Mouse (Mus musculus) right cerebral cortex, adult 18-20 months (tissue): ENCODE data around the gene Mlh3.
"Not testable (repeated sequence)": the region's sequence is repeated elsewhere in the genome, so short reads cannot be mapped to it uniquely, and the experiment has no call there.

ENCODE experiments used
- DNase-seq: peaks from one replicate; pipeline ENCODE4 v3.0.0; 2022; ENCODE audit warnings: mixed read lengths

The Mlh3 gene

DNA sequence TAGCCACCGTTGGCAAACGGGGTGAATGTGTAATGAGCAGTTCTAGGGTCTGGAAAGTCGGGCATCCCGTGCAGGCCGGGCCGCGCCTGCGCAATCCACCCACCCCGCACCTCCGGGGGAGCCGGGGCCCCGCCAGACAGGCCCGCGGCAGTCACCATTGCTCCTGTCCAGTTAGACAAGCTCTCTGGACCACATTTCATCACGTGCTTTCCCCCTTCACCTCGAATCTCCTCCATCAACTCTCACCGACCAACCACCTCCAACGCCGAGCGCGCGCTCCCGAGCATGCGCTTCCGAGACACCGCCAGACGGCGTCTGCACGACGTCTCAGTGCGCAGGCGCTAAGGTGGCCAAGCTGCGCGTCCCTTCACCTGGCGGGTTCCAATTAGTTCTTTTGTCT lies at the start of gene Mlh3:
TSS of gene Mlh3 (minus strand) at position 281 of the 400 bp plus-strand sequence.
- DNase-seq, result peak; percentile 89

DNA sequence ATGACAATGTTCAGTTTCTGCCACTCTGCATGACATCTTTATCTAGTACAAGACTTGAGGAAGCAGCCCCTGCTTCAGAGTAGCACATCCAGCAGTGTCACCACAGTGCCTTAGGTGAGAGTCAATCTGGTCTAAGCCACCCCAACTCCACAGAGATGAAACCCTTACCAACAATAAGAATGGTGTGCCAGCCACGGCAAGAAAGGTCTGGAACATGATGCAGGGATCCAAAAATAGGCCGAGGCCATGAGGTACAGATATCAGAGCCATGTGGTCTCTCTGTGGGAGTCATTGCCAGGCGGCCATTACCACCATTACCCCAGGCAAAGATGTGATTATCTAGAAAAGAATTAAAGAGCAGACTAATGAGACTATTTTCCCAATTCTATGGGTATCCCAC lies 38.3 kb upstream of the Mlh3 start:
- DNase-seq, result no peak

DNA sequence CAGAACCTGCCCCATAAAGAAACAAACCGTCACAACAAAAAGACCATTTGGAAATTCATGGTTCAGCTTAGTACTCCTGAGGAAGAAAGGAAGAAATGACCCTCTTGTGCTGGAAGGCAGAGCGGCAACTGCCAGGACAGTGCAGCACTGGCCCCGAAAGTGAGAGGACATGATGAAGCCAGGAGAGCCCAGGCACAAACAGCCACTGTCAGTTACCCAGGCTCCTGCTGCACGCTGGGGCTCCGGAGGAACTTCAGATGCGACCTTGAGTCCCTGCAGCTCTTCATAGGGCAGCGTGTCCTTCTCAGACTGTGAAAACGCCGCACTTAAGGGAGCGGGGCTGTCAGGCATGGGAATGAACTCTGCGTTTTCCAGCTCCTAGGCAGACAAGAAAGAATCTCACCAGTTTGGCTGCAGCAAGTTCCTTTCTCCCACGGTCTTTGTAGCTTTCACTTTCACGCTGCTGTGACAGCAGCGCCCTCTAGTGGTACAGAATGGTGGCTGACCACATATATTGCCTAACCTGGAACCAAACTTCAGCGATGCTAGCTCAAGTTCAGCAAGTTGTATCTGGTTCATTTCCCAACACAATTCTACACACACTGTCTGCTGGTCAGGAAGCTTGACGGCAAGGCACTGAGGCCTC lies 35.0 kb upstream of the Mlh3 start:
- DNase-seq, result peak; percentile 88

DNA sequence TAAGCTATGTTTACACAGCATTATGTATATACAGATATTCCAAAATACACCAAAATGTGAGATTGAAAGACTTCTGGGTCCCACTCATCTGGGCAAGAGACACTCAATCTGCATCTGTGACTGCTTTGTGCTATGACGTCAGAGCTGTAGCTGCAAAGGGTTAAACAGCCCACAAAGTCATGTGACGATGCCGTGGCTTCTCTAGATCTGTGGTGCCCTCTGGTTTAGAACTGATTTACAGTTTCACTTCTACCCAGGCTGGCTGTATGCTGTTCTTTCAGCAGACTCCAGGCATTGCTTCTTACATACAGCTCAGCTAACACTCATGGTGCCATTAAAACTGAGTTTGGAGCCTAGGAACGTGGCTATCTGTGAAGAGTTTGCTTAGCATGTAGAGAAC lies 34.3 kb upstream of the Mlh3 start:
- DNase-seq, result no peak

DNA sequence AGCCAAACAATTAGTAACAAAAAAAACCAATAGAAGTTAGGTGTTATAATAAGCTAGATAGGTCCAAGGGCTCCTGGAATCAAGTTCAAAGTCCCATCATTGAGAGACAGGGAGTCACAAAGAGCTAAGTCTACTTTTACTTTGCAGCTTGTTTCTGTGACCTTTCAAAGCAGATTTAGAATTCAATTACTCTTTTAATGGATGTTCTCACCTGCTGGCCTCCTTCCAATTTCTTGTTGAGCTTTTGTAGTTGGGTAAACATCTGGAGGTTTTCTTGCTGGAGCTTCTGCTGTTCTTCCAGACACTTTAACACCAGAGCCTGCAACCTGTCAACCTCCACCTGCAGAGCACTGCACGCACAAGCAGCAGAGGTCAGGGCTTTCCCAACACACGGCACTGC lies 32.9 kb upstream of the Mlh3 start:
- DNase-seq, result no peak

DNA sequence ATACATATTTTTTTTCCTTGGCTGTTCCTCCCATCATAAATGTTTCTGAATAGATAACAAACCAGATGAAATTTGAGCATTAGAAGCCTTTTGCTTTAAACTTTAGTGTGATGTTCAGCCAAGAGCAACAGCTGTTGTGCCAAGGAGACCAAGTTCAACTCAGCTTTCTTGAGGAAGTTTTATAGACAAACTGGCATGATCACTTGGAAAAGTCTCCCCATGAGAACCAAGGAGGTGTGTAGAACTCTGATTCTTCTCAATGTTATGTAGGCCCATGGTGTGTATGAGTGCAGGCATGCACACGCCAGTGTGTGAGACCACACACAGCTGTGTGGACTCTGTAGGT lies 28.4 kb upstream of the Mlh3 start:
- DNase-seq, result no peak

DNA sequence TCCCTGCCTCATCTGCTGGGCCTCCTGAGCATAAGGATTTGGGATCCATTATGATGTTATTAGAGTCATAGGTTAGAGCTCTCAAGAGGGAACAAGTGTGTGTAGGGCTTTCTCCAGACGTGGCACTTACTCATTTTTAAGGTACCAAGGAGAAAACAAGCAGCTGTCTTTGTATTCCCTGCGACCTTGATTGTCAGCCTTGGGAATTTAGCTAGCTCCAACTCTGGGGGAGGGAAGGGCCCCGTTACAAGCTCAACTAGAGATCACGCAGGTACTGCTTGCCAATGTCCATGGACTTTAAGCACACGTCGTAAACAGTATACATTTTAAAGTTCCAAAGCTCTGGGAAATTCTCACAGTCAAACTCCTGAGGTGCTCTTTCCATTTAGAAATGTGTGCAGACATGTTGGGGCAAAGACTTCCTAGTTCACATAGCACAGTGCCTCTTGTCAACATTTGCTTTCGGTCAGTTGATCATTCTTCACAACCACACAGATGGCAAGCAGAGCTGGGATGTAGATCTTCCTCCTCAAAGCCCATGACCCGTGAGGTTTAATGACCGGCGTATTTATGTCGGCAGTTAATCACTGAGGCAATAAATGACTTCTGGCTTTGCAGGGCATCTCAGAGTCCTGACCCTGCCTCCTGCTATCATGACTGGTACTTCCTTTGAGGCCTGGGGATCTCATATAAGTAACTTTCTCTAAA lies 27.9 kb upstream of the Mlh3 start:
- DNase-seq, result no peak

DNA sequence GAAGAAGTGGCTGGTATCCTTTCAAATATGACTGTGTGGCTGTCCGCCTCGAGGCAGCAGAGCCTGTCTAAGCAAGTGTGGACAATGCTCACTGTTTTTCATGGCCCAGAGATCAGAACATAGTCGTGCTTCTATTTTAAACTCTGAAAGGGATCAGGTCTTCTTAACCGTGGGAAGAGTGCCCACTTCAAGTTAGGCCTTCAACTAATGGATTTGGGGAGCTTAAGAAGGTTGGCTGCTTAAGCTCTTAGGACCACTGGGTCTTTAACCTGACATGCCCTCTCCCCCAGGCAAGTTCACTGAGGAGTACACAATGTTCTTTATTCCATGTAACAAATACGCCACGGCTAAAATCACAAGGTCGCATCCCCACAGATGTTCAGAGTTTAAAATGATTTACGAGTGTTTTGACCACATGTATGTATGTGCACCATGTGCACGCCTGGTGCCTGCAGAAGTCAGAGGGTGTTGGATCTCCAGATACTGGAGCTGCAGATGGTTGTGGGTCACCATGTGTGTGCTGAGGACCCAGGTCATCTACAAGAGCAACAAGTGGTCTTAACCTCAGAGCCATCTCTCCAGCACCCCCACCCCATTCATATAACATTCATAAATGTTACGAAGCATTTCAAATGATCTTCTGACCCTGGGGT lies 27.1 kb upstream of the Mlh3 start:
- no peak for DNase-seq

DNA sequence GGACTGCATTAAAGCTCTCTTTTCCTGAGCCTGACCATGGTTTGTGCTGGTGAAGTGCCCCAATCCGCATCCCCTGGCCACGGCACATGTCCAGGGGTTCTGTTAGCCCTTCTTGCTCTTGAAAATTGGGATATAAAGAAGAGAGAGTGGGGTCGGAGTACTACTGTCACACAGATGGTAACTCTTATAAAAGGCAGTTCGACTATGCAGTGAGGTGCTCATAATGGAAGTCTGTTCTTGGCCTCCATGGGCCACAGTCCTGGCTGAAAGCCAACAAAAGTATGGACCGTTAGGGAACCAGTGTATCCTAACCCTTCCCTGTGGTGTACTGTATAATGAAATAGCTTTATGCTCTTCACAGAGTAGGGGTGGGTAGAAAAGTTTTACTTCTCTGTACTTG lies 26.5 kb upstream of the Mlh3 start:
- no peak for DNase-seq

DNA sequence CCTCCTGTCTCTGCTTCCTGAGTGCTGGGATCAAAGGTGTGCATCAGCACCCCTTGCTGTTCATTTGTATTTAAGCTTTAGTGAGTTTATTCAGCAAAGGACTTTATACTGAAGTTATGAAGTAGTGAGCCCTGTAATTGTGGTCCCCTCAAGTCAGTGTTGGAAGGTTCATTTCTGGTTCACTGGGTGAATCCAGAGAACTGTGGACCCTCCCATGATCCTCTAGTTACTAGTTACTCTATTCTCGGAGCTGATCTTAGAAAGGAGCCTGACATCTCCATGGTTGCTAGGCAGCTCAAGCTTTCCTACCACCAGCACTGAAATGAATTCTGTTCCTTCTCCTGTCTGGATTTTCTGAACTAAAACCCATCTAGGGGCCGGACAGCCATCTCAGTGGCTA lies 25.1 kb upstream of the Mlh3 start:
- no peak for DNase-seq

DNA sequence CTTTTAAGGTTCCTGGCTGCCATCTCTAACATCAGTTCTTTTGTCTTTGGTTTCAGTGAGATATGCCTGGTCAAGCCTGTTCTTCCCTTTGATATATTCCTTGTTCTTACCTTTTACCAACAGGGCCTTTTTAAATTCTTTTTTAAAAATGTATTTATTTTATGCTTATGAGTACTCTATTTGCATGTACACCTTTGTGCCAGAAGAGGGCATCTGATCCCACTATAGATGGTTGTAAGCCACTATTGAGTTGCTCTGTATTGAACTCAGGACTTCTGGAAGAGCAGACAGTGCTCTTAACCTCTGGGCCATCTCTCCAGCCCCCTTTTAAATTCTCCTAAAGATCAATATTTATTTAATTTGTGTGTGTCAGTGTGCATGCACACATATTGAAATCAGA lies 22.5 kb upstream of the Mlh3 start:
- no peak for DNase-seq

DNA sequence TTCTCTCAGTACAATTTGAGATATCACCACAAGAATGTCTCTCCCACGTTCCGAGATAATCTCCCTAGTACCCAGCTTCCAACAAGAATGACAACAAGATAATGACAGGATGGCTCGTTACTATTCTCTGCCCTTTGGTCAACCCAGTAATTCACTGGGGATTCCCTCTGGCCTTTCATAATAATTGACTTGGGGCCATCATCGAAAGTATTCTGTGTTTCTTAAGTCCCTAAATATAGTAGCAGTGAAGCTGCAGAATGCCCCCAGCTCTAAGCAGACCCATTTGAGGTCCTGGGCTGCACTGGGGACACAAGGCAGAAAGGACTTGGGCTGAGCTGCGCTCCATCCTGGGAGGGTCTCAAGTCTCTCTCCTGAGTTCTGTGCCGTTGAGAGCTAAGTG lies 21.9 kb upstream of the Mlh3 start:
- no peak for DNase-seq

DNA sequence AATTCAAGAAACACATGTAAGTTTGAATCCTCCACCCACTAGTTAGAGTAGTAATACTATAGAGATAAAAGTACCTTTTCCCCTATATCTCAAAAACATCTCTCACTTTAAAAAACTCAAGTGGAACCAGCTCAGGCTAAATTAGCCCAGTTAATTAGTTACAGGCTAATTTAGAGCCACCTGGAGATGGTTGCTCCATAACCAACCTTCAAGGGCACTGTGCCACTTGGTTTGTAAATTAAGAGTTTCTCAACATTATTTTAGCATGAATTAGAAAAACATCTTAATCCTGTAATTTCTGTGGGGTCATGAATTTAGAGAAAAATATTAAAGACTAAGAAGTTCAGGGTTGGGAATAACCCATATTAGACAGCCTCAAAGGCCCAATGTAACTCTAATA lies 21.1 kb upstream of the Mlh3 start:
- DNase-seq, result no peak

DNA sequence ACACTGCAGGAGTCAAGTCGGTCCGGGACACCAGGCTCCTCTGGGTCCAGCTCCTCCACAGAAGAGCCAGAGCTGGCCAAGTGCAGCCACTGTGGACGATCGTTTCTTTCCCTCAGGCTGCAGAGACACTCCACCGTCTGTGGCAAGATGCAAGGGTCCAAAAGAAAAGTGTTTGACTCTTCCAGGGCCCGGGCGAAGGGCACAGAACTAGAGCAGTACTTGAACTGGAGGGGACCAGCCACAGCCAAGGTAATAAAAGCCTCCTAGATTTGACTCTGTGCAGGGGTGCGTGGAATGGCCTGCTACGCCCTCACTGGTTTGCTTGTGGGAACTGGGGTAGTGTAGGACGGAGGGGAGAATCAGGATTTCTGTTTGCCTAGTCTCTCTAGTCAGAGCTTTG lies 20.2 kb upstream of the Mlh3 start:
- DNase-seq, result no peak

DNA sequence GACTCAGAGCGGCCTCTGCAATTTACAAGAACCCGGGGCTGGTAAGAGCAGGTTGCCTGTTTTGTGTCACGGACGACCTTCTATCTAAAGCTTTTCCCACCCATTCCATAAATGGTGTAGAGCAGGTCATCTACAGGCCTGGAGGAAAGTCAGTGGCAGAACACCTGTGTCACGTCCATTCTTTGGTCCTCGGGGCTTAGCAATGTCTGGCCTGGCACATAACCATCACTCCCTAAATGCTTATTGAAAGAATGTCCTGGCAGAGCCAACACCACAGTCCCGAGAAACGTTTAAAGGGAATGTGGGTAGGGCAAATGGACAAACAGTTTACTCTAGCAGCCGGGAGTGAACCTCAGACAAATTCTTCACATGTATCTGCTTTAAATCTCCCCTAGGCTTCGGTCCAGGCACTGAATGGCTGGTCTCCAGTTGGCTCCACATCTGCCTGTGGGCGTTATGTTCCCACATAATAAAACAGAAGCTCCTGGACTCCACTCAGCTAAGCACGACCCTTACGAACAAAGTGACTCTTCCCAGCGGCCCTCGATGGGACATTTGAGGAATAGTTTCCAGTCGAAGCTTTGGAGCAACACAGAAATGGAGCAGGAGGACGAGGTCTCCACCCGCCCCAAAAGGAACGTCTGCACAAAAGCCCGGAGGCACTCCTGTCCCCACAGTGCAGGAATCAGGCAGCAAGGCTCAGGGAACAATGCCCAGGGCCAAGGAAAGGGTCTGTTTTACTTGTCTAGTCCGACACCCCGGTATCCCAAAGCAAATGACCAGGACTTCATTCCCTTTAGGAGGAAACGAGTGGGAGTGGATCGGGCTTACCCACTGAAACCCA lies 19.0 kb upstream of the Mlh3 start:
- no peak for DNase-seq

DNA sequence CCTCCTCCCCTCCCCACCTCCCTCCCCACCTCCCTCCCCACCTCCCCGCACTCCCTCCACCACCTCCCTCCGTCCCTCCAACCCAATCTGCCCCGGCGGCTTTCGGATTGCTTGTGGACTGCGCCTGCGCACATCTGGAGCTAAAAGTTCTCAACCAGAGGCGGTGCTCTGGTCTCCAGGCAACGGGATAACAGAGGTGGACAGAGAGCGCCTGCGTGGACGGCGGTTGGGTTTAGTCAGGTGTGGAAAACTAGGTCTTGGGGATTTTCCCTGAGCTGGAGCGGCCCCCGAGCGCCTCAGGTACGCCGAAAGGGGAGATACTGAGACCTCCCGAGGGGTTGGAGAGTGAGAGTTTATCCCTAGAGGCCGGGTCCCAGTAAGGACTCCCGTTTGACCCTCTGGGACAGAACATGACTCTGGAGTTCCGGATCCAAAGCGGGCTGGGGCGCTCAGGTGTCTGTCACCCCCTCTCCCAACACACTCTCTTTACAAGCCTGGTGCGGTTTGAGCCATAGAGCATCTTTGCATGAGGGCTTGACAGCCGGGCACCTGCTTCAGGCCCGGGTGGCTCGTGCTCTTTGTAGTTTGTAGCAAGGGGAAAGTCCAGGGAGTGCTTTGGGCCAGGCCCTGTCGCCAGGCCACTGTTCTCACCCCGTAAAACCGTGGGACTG lies 18.2 kb upstream of the Mlh3 start, which contains the start of gene Zc2hc1c:
TSS of gene Zc2hc1c (plus strand) at position 106 of the 671 bp plus-strand sequence.
- DNase-seq, result peak; percentile 89

DNA sequence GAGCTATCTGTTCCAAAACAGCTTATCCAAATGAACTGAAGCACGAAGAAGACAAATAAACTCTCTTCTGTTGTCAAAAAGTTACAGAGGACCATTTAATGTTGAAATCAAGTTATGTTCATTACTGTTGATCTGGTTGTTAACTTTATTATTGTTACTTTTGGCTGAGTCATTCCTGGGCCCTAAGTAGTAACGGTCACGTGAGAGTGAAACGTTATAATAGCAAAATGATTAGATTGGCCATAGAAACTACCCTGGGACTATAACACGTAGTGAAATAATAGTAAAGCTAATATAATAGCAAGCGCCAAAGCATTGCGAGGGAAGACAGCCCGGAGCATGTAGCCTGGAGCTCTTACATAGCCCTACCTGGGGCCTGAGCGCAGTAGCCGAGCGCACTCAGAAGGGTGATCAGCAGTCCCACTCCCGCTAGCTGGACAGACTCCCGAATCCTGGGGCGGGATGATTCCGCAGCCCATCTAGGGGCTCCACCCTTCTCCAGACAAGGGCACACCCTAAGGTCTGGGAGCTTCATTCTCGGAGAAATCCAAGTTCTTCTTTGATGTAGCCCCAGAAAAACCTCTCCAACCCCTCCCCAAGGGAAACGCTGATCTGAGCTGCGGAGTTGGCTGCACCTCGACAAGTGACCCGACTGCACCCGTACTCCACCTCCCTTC lies 17.5 kb upstream of the Mlh3 start, which contains the start of gene Acyp1:
TSS of gene Acyp1 (minus strand) at position 630 of the 677 bp plus-strand sequence.
- DNase-seq, result no peak

DNA sequence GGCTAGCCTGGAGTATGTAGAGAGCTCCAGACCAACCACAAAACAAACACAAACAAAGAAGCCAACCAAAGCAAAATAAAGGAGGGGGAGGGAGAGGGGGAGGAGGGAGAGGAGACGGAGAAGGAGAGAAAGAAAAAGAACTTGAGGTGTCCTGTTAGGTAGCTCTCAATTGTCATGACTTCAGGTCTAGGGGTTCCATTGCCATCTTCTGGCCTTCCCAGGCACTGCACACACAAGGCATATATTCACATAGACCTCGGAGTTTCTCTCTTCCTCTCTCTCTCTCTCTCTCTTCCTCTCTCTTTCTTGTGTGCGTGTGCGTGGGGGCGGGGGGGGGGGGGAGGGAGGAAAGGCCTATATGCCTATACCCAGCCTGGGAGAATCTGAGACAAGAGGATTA lies 16.5 kb upstream of the Mlh3 start:
- DNase-seq, result no peak

DNA sequence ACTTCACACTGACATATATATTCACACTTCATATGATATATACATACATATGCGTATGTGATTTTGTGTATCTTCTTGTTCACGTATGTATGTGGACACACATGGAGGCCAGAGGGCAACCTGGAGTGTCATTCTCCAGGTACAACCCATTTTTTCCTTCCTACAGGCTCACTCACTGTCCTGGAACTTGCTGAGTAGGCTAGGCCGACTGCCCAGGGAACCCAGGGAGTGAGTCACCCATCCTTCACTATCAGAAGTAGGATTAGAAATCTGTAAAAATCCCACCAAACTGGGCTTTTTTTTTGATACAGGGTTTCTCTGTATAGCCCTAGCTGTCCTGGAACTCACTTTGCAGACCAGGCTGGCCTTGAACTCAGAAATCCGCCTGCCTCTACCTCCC lies 14.6 kb upstream of the Mlh3 start:
- no peak for DNase-seq

DNA sequence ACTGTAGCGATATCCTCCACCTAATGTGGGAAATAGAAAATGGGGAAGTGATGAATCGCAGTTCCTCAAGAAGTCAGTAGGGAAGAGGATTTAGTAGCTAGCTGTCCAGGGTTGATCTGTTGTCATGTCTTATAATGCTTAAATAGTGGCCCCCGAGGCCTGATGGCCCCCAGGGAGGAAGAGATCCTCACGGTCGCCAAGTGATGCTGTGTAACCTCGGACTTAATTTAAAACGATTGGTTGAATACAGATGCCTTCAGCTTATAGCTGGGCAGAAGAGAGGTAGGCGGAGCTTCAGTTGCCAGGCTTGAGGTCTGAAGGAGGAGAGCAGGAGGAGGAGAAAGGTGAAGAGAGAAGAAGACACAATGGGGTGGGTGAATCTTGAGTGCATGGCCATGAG lies 13.9 kb upstream of the Mlh3 start:
- DNase-seq, result no peak

DNA sequence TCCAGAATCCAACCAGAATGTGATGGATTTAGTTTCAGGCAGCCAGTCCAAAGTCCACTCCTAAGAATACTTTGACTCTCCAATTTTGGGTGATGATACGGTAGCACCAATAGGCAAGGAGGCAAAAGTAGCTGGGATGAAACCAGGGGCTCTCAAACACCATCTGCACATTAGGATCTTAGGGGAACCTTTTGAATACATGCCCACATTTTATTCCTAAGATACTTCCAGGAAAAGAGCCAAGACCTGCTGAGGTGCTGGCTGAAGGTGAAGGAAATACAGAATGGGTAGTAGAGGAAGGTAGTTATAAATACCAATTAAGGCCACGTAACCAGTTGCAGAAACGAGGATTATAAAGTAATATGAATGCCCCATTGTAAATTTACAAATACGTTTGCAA lies 11.4 kb upstream of the Mlh3 start:
- not testable (repeated sequence) for DNase-seq
